Mouse (Mus musculus) brain, embryonic 14.5 days (tissue): Measurements from ENCODE around the gene N6amt1.

Experiments used
- CTCF ChIP-seq: fragments of 200-500 bp; IDR thresholded peaks from 2 replicates; pipeline ENCODE4 v1.5.1; 2012; ENCODE audit warnings: inconsistent platforms, mild to moderate bottlenecking, moderate library complexity, borderline replicate concordance; ENCODE audit not compliant: insufficient read depth, insufficient read length; ENCODE audit errors: extremely low read depth
- POLR2A ChIP-seq: fragments of 200-500 bp; IDR thresholded peaks from 2 replicates; pipeline ENCODE4 v1.6.1; 2012; ENCODE audit warnings: mild to moderate bottlenecking, inconsistent platforms, borderline replicate concordance; ENCODE audit not compliant: poor library complexity, insufficient read depth, insufficient read length, severe bottlenecking; ENCODE audit errors: extremely low read depth

DNA sequence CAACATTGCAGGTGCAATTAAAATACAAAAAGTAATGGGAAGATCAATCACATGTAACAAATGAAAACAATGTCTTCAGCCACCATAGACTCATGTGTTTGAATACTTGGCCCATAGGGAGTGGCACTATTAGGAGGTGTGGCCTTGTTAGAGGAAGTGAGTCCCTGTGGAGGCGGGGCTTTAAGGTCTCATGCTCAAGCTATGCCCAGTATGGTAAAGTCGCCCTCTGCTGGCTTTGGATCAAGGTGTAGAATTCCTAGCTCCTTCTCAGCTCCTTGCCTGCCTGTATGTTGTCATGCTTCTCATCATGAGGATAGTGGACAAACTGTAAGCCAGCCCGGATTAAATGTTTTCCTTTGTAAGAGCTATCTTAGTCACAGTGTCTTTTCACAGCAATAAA lies 51.0 kb downstream of the N6amt1 start:
- TF ChIP-seq CTCF (no peak), POLR2A (no peak)
